Mouse (Mus musculus) regulatory T cell (primary cell): ENCODE data around the gene Notum.
"Not testable (repeated sequence)": the region's sequence is repeated elsewhere in the genome, so short reads cannot be mapped to it uniquely, and the experiment has no call there.

Experiments used
- in situ Hi-C: fragments of 300-600 bp; cut with MboI, MseI; formaldehyde crosslinking; loops from one replicate; pipeline ENCODE4 v1.15.1; 2025; ENCODE audit warnings: high pct_unique_total_duplicates

Notum gene

GRCm38 (mm10) chr11:120675875-120676274 lies 14.9 kb upstream of the Notum start:
- in situ Hi-C loops: not testable (repeated sequence)

GRCm38 (mm10) chr11:120673594-120674122 lies 12.7 kb upstream of the Notum start:
- in situ Hi-C loops: no loop called here

- in situ Hi-C loops: no loop called here
Observed at GRCm38 (mm10) chr11:120672687-120673593, 12.0 kb upstream of the Notum start, which contains the start of gene Aspscr1. Aspscr1 (plus strand) TSS chr11:120672973.

GRCm38 (mm10) chr11:120666617-120667016 lies 5.6 kb upstream of the Notum start:
- in situ Hi-C loops: no loop called here

- in situ Hi-C loops: no loop called here
Observed at GRCm38 (mm10) chr11:120665406-120665805, 4.4 kb upstream of the Notum start.

GRCm38 (mm10) chr11:120663714-120664113 lies 2.7 kb upstream of the Notum start:
- in situ Hi-C loops: no loop called here

- in situ Hi-C loops: no loop called here
Observed at GRCm38 (mm10) chr11:120662759-120663158, 1.8 kb upstream of the Notum start.

GRCm38 (mm10) chr11:120660301-120661075 lies 487 bp downstream of the Notum start:
- in situ Hi-C loops: no loop called here

GRCm38 (mm10) chr11:120659509-120660300 lies 1.3 kb downstream of the Notum start:
- in situ Hi-C loops: no loop called here

GRCm38 (mm10) chr11:120658876-120659410 lies 2.0 kb downstream of the Notum start:
- in situ Hi-C loops: no loop called here

GRCm38 (mm10) chr11:120657301-120657700 lies 3.7 kb downstream of the Notum start:
- in situ Hi-C loops: no loop called here

- in situ Hi-C loops: no loop called here
Observed at GRCm38 (mm10) chr11:120654741-120655140, 6.2 kb downstream of the Notum start.

GRCm38 (mm10) chr11:120651872-120652271 lies 9.1 kb downstream of the Notum start:
- in situ Hi-C loops: no loop called here

- in situ Hi-C loops: no loop called here
Observed at GRCm38 (mm10) chr11:120648001-120648476, 12.9 kb downstream of the Notum start, which contains the start of gene Myadml2. Myadml2 (minus strand) TSS chr11:120648158.

- in situ Hi-C loops: no loop called here
Observed at GRCm38 (mm10) chr11:120647047-120647830, 13.7 kb downstream of the Notum start.

GRCm38 (mm10) chr11:120643601-120643987 lies 17.4 kb downstream of the Notum start, which contains the start of gene Pycr1:
Pycr1 (minus strand) TSS chr11:120643769.
- in situ Hi-C loops: no loop called here

- in situ Hi-C loops: no loop called here
Observed at GRCm38 (mm10) chr11:120642939-120643600, 17.9 kb downstream of the Notum start.

GRCm38 (mm10) chr11:120641869-120642268 lies 19.1 kb downstream of the Notum start:
- in situ Hi-C loops: no loop called here

- in situ Hi-C loops: no loop called here
Observed at GRCm38 (mm10) chr11:120641255-120641654, 19.7 kb downstream of the Notum start.
